Mouse (Mus musculus): Measurements from ENCODE around the gene Ndel1. TPM values are rescaled to one million over a fixed set of nuclear protein-coding genes. Genes with fewer than 3 reads are reported as not detected.

Ndel1 gene
- total and polyA plus RNA-seq, 3 experiments: 31.1 to 46.9 (median 35.2) TPM

GRCm38 (mm10) chr11:68791794-68792193 lies 79.9 kb downstream of the Ndel1 start:
- dilution Hi-C loops (cut with MboI; ENCODE audit: extremely low pct_ligation_motif_present, extremely low pct_unique_long_range_greater_than_20kb, low sequenced_read_pairs): no loop called here
- no peaks in the 10 kb centered on the region for H3K27me3 ChIP-seq (replicated peaks)
- H3K4me2 ChIP-seq (ENCODE audit: insufficient read depth, low read depth, poor library complexity, severe bottlenecking): no peak overlapping the region
- DNase-seq (ENCODE audit: extremely low read depth): no peak
- TF ChIP-seq EP300 (IDR thresholded peaks at IDR 0.05; ENCODE audit: low read length) (no peak), POLR2A (IDR thresholded peaks at IDR 0.05; ENCODE audit: low read depth, low read length) (no peak), MAX (IDR thresholded peaks at IDR 0.05; ENCODE audit: low read length) (no peak), CHD2 (IDR thresholded peaks at IDR 0.05; ENCODE audit: low read length) (no peak), ELF1 (IDR thresholded peaks at IDR 0.05; ENCODE audit: low read depth, low read length) (no peak), SMC3 (IDR thresholded peaks at IDR 0.05; ENCODE audit: low read depth, low read length) (no peak), UBTF (IDR thresholded peaks at IDR 0.05; ENCODE audit: low read depth, low read length) (no peak), RCOR1 (conservative IDR thresholded peaks at IDR 0.05; ENCODE audit: low read depth, low read length) (no peak), NELFE (IDR thresholded peaks at IDR 0.05; ENCODE audit: low read depth, low read length) (no peak), RAD21 (IDR thresholded peaks at IDR 0.05; ENCODE audit: low read depth, low read length) (no peak), MEF2A (IDR thresholded peaks at IDR 0.05; ENCODE audit: borderline replicate concordance, low read depth, low read length) (no peak), ZNF384 (IDR thresholded peaks at IDR 0.05; ENCODE audit: low read depth, low read length) (no peak), PAX5 (IDR thresholded peaks at IDR 0.05; ENCODE audit: low read length) (no peak)
- peaks cover 0 to 3% of the 10 kb centered on the region in 2 experiments for H3K36me3 ChIP-seq (replicated peaks in 1 of 2; ENCODE audit: control insufficient read depth in 1 of 2, insufficient read depth in 1 of 2, low read length in 1 of 2)
- no peak overlapping the region for H3K4me3 ChIP-seq (replicated peaks in 1 of 3; ENCODE audit: low read depth in 2 of 3, low read length in 2 of 3, poor library complexity in 1 of 3)
- H3K4me1 ChIP-seq (ENCODE audit: control insufficient read depth in 1 of 2, insufficient read depth in 2 of 2): 0 out of 4 replicates have a peak, but pooled peaks cover 0 to 2% of the 10 kb centered on the region in 2 experiments
- H3K27ac ChIP-seq (ENCODE audit: insufficient read depth, low read depth): no peak overlapping the region
- in situ Hi-C loops (cut with MboI; ENCODE audit: low pct_ligation_motif_present, low pct_unique_long_range_greater_than_20kb, low sequenced_read_pairs): no loop called here
- no peak overlapping the region for H3K9ac ChIP-seq (ENCODE audit: insufficient read depth, low read depth)
- H3K9me3 ChIP-seq (replicated peaks; ENCODE audit: low read length): no peaks in the 10 kb centered on the region
- no peaks in the 10 kb centered on the region for H3K79me2 ChIP-seq (replicated peaks; ENCODE audit: control insufficient read depth, extremely low read depth, insufficient read depth, poor library complexity, severe bottlenecking)

GRCm38 (mm10) chr11:68790720-68791119 lies 80.9 kb downstream of the Ndel1 start:
- Histone ChIP-seq H3K9ac (ENCODE audit: insufficient read depth, low read depth) (no peak overlapping the region), H3K27me3 (replicated peaks) (no peaks in the 10 kb centered on the region), H3K4me1 (ENCODE audit: control insufficient read depth in 1 of 2, insufficient read depth in 2 of 2) (0 out of 4 replicates have a peak, but pooled peaks cover 0 to 3% of the 10 kb centered on the region in 2 experiments), H3K4me2 (ENCODE audit: insufficient read depth, low read depth, poor library complexity, severe bottlenecking) (no peak overlapping the region), H3K4me3 (replicated peaks in 1 of 3; ENCODE audit: low read depth in 2 of 3, low read length in 2 of 3, poor library complexity in 1 of 3) (no peak overlapping the region), H3K9me3 (replicated peaks; ENCODE audit: low read length) (no peaks in the 10 kb centered on the region), H3K27ac (ENCODE audit: insufficient read depth, low read depth) (no peak overlapping the region), H3K36me3 (replicated peaks in 1 of 2; ENCODE audit: control insufficient read depth in 1 of 2, insufficient read depth in 1 of 2, low read length in 1 of 2) (peaks cover 0 to 3% of the 10 kb centered on the region in 2 experiments), H3K79me2 (replicated peaks; ENCODE audit: control insufficient read depth, extremely low read depth, insufficient read depth, poor library complexity, severe bottlenecking) (no peaks in the 10 kb centered on the region)
- dilution Hi-C loops (cut with MboI; ENCODE audit: extremely low pct_ligation_motif_present, extremely low pct_unique_long_range_greater_than_20kb, low sequenced_read_pairs) (no loop called here), in situ Hi-C loops (cut with MboI; ENCODE audit: low pct_ligation_motif_present, low pct_unique_long_range_greater_than_20kb, low sequenced_read_pairs) (no loop called here)
- no peak for DNase-seq (ENCODE audit: extremely low read depth)
- TF ChIP-seq MXI1 (IDR thresholded peaks at IDR 0.05; ENCODE audit: low read depth, low read length) (no peak), JUN (IDR thresholded peaks at IDR 0.05; ENCODE audit: insufficient read depth, low read depth, low read length) (no peak), GABPA (IDR thresholded peaks at IDR 0.05; ENCODE audit: insufficient replicate concordance, low read depth, low read length) (no peak), MAZ (IDR thresholded peaks at IDR 0.05; ENCODE audit: low read depth, low read length) (no peak), POLR2AphosphoS2 (IDR thresholded peaks at IDR 0.05; ENCODE audit: low read depth, low read length) (no peak), ETS1 (conservative IDR thresholded peaks at IDR 0.05; ENCODE audit: low read depth, low read length) (no peak), ZNF384 (IDR thresholded peaks at IDR 0.05; ENCODE audit: low read depth, low read length) (no peak), ZC3H11A (IDR thresholded peaks at IDR 0.05; ENCODE audit: low read depth, low read length) (no peak), MAFK (IDR thresholded peaks at IDR 0.05; ENCODE audit: insufficient replicate concordance, low read length) (no peak), E2F4 (IDR thresholded peaks at IDR 0.05; ENCODE audit: insufficient replicate concordance, low read depth, low read length) (no peak)
